Mouse (Mus musculus) small intestine, adult 2 months (tissue): Measurements from ENCODE around the gene Hist1h4h.
"Not testable (repeated sequence)": the region's sequence is repeated elsewhere in the genome, so short reads cannot be mapped to it uniquely, and the experiment has no call there.

Experiments
- CTCF ChIP-seq: fragments of 200-500 bp; IDR thresholded peaks from 2 replicates; pipeline ENCODE4 v1.5.1; 2012; ENCODE audit warnings: low read depth, mild to moderate bottlenecking, control low read depth, inconsistent platforms, low read length, moderate library complexity, mixed read lengths; ENCODE audit not compliant: insufficient replicate concordance, insufficient read length; ENCODE audit errors: extremely low read depth
- POLR2A ChIP-seq: fragments of 200-500 bp; IDR thresholded peaks from 2 replicates; pipeline ENCODE4 v1.6.1; 2012; ENCODE audit warnings: low read depth, mild to moderate bottlenecking, control low read depth, inconsistent platforms, low read length, moderate library complexity

DNA sequence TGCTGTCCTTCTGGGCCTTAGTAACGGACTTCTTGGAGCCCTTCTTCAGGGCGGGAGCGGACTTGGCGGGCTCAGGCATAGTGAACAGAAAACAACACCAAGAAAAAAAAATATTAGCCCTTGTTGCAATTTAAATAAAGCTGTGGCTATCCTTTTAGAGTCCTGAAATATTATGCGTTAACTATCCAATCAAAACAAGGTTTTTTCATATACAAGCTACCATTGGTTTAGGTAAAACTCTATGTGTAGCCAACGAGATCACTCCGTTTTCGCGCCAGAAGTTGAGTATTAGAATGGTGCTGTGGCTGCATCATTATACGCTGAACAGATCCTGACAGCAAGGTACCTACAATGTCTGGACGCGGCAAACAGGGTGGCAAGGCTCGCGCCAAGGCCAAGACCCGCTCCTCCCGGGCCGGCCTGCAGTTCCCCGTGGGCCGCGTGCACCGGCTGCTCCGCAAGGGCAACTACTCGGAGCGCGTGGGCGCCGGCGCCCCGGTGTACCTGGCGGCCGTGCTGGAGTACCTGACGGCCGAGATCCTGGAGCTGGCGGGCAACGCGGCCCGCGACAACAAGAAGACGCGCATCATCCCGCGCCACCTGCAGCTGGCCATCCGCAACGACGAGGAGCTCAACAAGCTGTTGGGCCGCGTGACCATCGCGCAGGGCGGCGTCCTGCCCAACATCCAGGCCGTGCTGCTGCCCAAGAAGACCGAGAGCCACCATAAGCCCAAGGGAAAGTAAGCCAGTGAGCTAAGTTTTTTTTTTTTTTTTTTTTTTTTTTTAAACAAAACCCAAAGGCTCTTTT, 2.9 kb downstream of the Hist1h4h start, which contains the start of gene Hist1h2af:
- not testable (repeated sequence) for TF ChIP-seq CTCF, POLR2A
